Mouse (Mus musculus): ENCODE measurements around the gene Zcchc2. TPM values are rescaled to one million over a fixed set of nuclear protein-coding genes. Genes with fewer than 3 reads are reported as not detected.

Gene Zcchc2
- polyA plus RNA-seq, 1 experiment = 8.1 TPM

DNA sequence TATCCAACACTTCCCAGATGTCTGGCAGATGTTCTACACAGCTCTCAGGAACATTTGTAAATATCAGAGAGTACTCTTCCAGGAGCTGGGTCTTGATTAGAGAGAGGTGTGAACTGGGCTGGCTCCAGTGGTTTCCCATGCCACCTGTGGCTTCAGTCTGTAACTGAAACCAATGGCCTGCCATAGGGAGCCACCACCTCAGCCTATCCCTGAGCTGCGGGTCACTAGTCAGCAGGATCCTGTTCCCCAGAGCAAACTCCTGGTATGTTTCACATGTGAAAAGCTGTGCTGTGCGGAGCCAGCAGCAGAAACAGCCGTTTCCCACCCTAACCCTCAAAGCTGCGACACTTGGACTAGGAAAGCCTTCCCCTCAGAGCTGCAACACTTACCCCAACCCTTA lies 28.7 kb upstream of the Zcchc2 start:
- Histone ChIP-seq H3K27ac (ENCODE audit: control insufficient read depth, insufficient read depth, low read depth, low read length, poor library complexity) (no peak overlapping the region), H3K4me1 (ENCODE audit: control insufficient read depth, insufficient read depth, low read length) (no peaks in the 10 kb centered on the region; the same call in none of the 2 replicates), H3K4me3 (replicated peaks; ENCODE audit: control insufficient read depth, low read depth, low read length) (no peak overlapping the region)
- 82% methylated on average over 4 of the region's 4 CpGs for WGBS
- no peak for TF ChIP-seq POLR2A (IDR thresholded peaks at IDR 0.05; ENCODE audit: borderline replicate concordance, control insufficient read depth, low read depth, low read length)
- TF ChIP-seq CTCF (IDR thresholded peaks at IDR 0.05; ENCODE audit: control insufficient read depth, insufficient read depth, low read length) = no peak

DNA sequence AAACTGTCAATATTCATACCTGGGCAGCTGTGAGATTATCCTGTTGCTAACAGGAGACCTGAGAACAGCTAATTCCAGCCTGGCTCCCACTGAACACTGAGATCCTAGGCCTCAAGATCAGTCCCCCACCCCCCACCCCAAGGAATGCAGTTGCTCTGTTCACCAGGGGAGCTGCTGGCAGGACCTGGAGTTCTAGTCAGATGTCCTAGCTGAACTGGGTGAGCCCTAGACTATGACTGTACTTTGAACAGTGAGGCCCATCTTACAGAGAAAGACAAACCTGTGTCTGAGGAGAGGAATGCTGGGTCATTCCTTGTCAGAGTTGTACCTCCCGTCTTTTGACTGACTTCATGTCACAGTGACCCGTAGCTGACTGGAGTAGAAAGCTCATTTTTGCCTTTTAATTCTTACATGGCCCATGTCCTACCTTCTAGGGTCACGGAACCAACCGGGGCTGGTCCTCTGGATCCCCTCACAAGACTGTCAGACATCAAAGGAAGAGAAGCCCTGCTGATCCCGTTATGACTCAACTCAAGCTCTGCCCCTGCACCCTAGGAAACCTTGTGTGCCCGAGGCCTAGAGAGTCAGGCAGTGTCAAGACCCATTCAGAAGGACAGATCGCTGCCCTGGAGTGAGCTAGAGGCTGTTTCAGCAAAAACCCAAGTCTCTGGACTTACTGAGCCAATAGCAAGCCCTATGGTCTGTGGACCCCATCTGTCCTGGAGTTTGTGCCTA lies 28.0 kb upstream of the Zcchc2 start:
- no peaks in the 10 kb centered on the region; the same call in 1 of the 2 replicates for H3K4me1 ChIP-seq (ENCODE audit: control insufficient read depth, insufficient read depth, low read length)
- no peak overlapping the region for H3K4me3 ChIP-seq (replicated peaks; ENCODE audit: control insufficient read depth, low read depth, low read length)
- H3K27ac ChIP-seq (ENCODE audit: control insufficient read depth, insufficient read depth, low read depth, low read length, poor library complexity) = no peak overlapping the region
- no peak for TF ChIP-seq CTCF (IDR thresholded peaks at IDR 0.05; ENCODE audit: control insufficient read depth, insufficient read depth, low read length)
- TF ChIP-seq POLR2A (IDR thresholded peaks at IDR 0.05; ENCODE audit: borderline replicate concordance, control insufficient read depth, low read depth, low read length) = no peak
- 77% methylated on average over 7 of the region's 7 CpGs for WGBS

DNA sequence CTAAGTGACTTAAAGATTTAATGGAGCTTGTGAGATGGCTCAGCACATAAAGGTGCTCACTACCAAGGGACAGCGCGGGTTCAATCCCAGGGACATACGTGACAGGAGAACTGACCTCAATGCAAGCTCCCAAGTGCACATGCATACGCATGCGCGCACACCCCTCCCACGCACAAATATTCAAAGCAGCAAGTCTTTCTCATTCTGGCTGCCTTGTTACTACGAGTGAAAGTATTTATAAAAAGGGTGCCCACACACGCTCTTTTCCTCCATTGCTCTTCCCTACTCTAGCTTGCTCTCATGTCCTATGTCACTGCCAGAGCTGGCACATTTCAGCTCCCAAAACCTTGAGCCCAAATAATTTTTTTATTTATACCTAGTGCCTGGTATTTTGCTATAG lies 27.4 kb upstream of the Zcchc2 start:
- 95% methylated on average over 9 of the region's 9 CpGs for WGBS
- TF ChIP-seq CTCF (IDR thresholded peaks at IDR 0.05; ENCODE audit: control insufficient read depth, insufficient read depth, low read length) (no peak), POLR2A (IDR thresholded peaks at IDR 0.05; ENCODE audit: borderline replicate concordance, control insufficient read depth, low read depth, low read length) (no peak)
- Histone ChIP-seq H3K4me3 (replicated peaks; ENCODE audit: control insufficient read depth, low read depth, low read length) (no peak overlapping the region), H3K27ac (ENCODE audit: control insufficient read depth, insufficient read depth, low read depth, low read length, poor library complexity) (no peak overlapping the region), H3K4me1 (ENCODE audit: control insufficient read depth, insufficient read depth, low read length) (no peaks in the 10 kb centered on the region; the same call in 1 of the 2 replicates)

DNA sequence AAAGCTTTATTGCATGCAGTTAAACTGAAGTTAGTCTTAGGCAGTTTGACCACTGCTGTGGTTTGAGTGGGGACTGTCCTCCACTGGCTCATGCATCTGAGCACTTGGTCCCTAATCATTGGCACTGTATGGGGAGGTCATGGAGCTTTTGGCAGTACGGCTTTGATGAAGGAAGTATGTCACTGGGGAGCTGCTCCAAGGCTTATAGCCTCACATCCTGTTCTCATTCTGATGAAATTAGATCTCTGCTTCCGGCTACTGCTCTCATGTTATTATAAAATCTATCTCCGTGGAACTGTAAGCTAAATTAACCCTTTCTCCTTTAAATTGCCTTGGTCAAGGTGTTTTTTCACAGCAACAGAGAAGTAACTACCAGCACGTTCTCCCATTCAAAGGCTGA lies 25.7 kb upstream of the Zcchc2 start:
- WGBS = 30% methylated on average over 4 of the region's 4 CpGs
- Histone ChIP-seq H3K4me3 (replicated peaks; ENCODE audit: control insufficient read depth, low read depth, low read length) (no peak overlapping the region), H3K4me1 (ENCODE audit: control insufficient read depth, insufficient read depth, low read length) (no peaks in the 10 kb centered on the region; the same call in 1 of the 2 replicates), H3K27ac (ENCODE audit: control insufficient read depth, insufficient read depth, low read depth, low read length, poor library complexity) (no peak overlapping the region)
- TF ChIP-seq CTCF (IDR thresholded peaks at IDR 0.05; ENCODE audit: control insufficient read depth, insufficient read depth, low read length) = no peak
- TF ChIP-seq POLR2A (IDR thresholded peaks at IDR 0.05; ENCODE audit: borderline replicate concordance, control insufficient read depth, low read depth, low read length) = no peak

DNA sequence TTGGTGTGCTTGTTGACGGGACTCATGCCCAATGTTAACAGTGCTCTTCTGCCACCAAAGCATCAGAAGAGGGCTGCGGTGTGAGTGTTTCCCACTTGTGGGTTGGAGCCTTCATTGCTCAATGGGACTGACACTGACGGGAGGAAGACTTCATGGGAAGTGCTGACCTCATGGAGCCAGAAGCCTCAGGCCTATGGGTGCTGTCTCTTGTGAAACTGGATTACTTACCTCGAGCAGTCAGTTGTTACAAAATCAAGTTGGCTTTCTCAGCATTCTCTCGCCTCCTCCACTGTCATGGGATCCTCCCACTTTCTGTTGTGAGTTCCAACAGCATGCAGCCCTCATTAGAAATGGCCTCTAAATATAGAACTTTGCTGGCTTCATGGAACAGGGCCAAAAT lies 25.0 kb upstream of the Zcchc2 start:
- Histone ChIP-seq H3K27ac (ENCODE audit: control insufficient read depth, insufficient read depth, low read depth, low read length, poor library complexity) (no peak overlapping the region), H3K4me3 (replicated peaks; ENCODE audit: control insufficient read depth, low read depth, low read length) (no peak overlapping the region), H3K4me1 (ENCODE audit: control insufficient read depth, insufficient read depth, low read length) (no peaks in the 10 kb centered on the region; the same call in 1 of the 2 replicates)
- TF ChIP-seq POLR2A (IDR thresholded peaks at IDR 0.05; ENCODE audit: borderline replicate concordance, control insufficient read depth, low read depth, low read length) (no peak), CTCF (IDR thresholded peaks at IDR 0.05; ENCODE audit: control insufficient read depth, insufficient read depth, low read length) (no peak)
- 35% methylated on average over 5 of the region's 5 CpGs for WGBS

DNA sequence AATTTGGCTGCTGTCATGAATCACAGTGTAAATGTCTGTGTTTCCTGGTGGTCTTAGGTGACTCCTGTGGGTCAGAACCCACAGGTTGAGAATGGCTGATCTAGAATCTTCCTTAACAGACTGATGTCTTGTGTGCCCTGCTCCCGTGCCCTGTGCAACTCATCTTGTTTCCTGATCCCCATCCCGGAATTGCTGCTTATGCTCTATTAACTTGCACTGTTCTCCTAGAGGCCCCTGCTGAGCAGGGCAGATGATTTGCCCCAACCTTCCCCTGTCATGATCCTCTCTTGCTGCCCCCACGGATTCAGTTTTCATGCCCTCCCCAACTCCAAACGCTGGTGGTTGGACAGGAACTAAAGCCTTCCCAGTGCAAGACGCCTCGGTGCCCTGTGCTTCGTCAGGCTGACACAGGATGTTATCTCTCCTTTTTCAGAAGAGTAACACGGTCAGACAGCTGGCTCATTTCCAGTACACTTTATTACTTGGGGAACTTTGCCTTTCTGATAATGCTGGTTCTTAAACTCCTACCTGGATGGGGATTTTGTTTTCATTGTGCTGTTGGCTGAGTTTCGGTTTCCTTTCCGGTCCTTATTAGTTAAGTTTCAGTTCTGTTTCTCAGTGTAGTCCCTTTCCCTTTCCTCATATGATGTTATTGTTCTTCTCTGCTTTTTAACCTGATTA lies 18.6 kb upstream of the Zcchc2 start:
- Histone ChIP-seq H3K4me3 (replicated peaks; ENCODE audit: control insufficient read depth, low read depth, low read length) (peak overlapping the region; percentile 66), H3K27ac (ENCODE audit: control insufficient read depth, insufficient read depth, low read depth, low read length, poor library complexity) (peak overlapping the region; percentile 86), H3K4me1 (ENCODE audit: control insufficient read depth, insufficient read depth, low read length) (no peaks in the 10 kb centered on the region; the same call in 1 of the 2 replicates)
- WGBS = 4% methylated on average over 10 of the region's 10 CpGs
- no peak for TF ChIP-seq CTCF (IDR thresholded peaks at IDR 0.05; ENCODE audit: control insufficient read depth, insufficient read depth, low read length)
- no peak for TF ChIP-seq POLR2A (IDR thresholded peaks at IDR 0.05; ENCODE audit: borderline replicate concordance, control insufficient read depth, low read depth, low read length)

DNA sequence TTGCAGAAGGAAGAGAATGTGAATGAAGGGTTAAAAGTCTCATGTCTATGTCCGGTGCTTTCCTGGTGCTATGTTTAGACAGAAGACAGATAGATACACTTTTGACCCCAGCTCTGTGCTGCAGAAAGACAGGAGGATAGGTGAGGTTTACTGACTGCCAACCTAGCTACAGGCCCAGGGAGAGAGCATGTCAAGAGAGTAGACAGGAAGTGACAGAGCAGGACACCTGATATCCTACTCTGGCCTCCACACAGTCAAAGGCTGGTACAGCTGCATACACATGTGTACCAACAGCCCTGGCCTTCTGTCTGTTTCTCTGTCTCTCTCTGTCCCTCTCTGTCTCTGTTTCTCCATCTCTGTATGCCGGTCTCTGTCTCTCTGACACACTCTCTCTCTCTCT lies 16.2 kb upstream of the Zcchc2 start:
- Histone ChIP-seq H3K4me3 (replicated peaks; ENCODE audit: control insufficient read depth, low read depth, low read length) (no peak overlapping the region), H3K4me1 (ENCODE audit: control insufficient read depth, insufficient read depth, low read length) (no peaks in the 10 kb centered on the region; the same call in 1 of the 2 replicates), H3K27ac (ENCODE audit: control insufficient read depth, insufficient read depth, low read depth, low read length, poor library complexity) (no peak overlapping the region)
- WGBS = 52% methylated on average over 2 of the region's 2 CpGs
- TF ChIP-seq CTCF (IDR thresholded peaks at IDR 0.05; ENCODE audit: control insufficient read depth, insufficient read depth, low read length) = no peak
- no peak for TF ChIP-seq POLR2A (IDR thresholded peaks at IDR 0.05; ENCODE audit: borderline replicate concordance, control insufficient read depth, low read depth, low read length)

DNA sequence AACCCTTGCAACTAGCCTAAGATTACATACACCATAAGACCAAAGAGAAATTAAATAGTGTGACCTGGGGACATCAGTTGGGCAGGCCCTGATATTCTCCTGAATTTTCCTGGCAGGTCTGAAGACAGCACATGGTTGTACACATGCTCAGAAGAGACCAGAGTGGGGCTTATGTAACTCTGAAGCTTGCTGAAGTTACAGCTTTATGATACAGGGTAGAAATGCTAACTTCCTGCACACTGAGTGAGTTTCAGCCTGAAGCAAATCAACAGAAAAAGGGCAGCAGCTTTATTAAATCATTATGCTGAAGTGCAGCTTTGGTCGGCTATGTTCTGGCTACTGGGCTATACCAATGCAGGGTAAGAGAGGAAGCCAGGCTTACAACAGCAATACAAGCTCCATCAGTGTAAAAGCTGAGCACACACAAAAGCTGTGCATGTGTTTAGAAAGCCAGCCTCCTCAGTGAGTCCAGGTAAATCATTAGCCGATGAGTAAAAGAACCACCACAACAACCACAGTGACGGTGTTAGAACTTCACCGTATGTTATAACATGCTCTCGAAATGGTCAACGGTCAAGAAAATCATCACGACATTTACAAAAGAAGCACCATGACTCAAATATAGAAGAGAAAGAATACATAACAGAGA lies 12.6 kb upstream of the Zcchc2 start:
- WGBS = 86% methylated on average over 7 of the region's 7 CpGs
- Histone ChIP-seq H3K27ac (ENCODE audit: control insufficient read depth, insufficient read depth, low read depth, low read length, poor library complexity) (no peak overlapping the region), H3K4me3 (replicated peaks; ENCODE audit: control insufficient read depth, low read depth, low read length) (no peak overlapping the region), H3K4me1 (ENCODE audit: control insufficient read depth, insufficient read depth, low read length) (peaks cover 3% of the 10 kb centered on the region; the same call in 1 of the 2 replicates)
- TF ChIP-seq POLR2A (IDR thresholded peaks at IDR 0.05; ENCODE audit: borderline replicate concordance, control insufficient read depth, low read depth, low read length) (no peak), CTCF (IDR thresholded peaks at IDR 0.05; ENCODE audit: control insufficient read depth, insufficient read depth, low read length) (no peak)
